Comparison of ENCODE assay signal across 7 mouse cellular contexts in genomic region chr2:62646014-62646645, GRCm38 (mm10). TPM values are rescaled to one million over a fixed set of nuclear protein-coding genes. Genes with fewer than 3 reads are reported as not detected.
DNase-seq lines count a peak whose midpoint lies in the region; ATAC-seq and TF ChIP-seq lines count a peak whose summit lies in the region.

TSS of gene Ifih1 (minus strand) at chr2:62646255.

- peaks cover 10% of the 10 kb centered on the region for H3K4me1 ChIP-seq in brown adipose tissue, adult 24 weeks (ENCODE audit: control insufficient read depth, insufficient read depth, insufficient read length, low read length)
- H3K4me1 ChIP-seq in hindbrain, embryonic 15.5 days (replicated peaks), result peaks cover 16% of the 10 kb centered on the region
- H3K4me1 ChIP-seq in liver, adult 2 months (ENCODE audit: control insufficient read depth, insufficient read depth, low read length), result peaks cover 9% of the 10 kb centered on the region; the same call in 1 of the 2 replicates
- H3K4me1 ChIP-seq in midbrain, postnatal 0 days (ENCODE audit: insufficient read depth, low read length), result peaks cover 3% of the 10 kb centered on the region; the same call in 1 of the 2 replicates
- peaks cover 7% of the 10 kb centered on the region; the same call in 1 of the 2 replicates for H3K4me1 ChIP-seq in stomach, embryonic 15.5 days

- peak within 1 kb of the TSS; percentile 34 for H3K9ac ChIP-seq in hindbrain, embryonic 15.5 days
- H3K9ac ChIP-seq in liver, adult 2 months (ENCODE audit: low read depth, low read length), result peak within 1 kb of the TSS; percentile 82
- H3K9ac ChIP-seq in midbrain, postnatal 0 days (replicated peaks; ENCODE audit: low read length, poor library complexity, severe bottlenecking), result peak within 1 kb of the TSS; percentile 30
- H3K9ac ChIP-seq in stomach, embryonic 15.5 days, result peak within 1 kb of the TSS; percentile 17; the same call in 1 of the 2 replicates

- intact Hi-C loops in gastrocnemius, adult 2 months (cut with DNase I), result no loop called here

- peak; percentile 61 for TF ChIP-seq CTCF in gastrocnemius, adult 2 months (IDR thresholded peaks at IDR 0.05)
- peak; percentile 48 for TF ChIP-seq CTCF in liver, adult 2 months (IDR thresholded peaks at IDR 0.05; ENCODE audit: low read depth, low read length)
- peak; percentile 62 for TF ChIP-seq CTCF in midbrain, postnatal 0 days (IDR thresholded peaks at IDR 0.05)

- ATAC-seq in hindbrain, embryonic 15.5 days (ENCODE audit: low FRiP score, low read depth), result peak; percentile 82
- peak; percentile 78 for ATAC-seq in midbrain, postnatal 0 days (ENCODE audit: low FRiP score)
- peak; percentile 86 for ATAC-seq in stomach, embryonic 15.5 days (ENCODE audit: insufficient read depth, low FRiP score, low read depth)

- peak; percentile 28 for DNase-seq in NIH3T3 (ENCODE audit: low read depth)
- peak; percentile 72 for DNase-seq in gastrocnemius, adult 2 months
- DNase-seq in liver, adult 2 months (ENCODE audit: extremely low read depth, low read depth, low spot score), result peak; percentile 90
- peak; percentile 57 for DNase-seq in midbrain, postnatal 0 days (ENCODE audit: low spot score)

- H3K4me3 ChIP-seq in brown adipose tissue, adult 24 weeks (ENCODE audit: insufficient read depth, low read depth, low read length), result peak within 1 kb of the TSS; percentile 84
- peak within 1 kb of the TSS; percentile 90 for H3K4me3 ChIP-seq in gastrocnemius, adult 2 months
- peak within 1 kb of the TSS; percentile 42 for H3K4me3 ChIP-seq in hindbrain, embryonic 15.5 days
- peak within 1 kb of the TSS; percentile 78 for H3K4me3 ChIP-seq in liver, adult 2 months (ENCODE audit: insufficient read depth, low read depth, low read length)
- peak within 1 kb of the TSS; percentile 49 for H3K4me3 ChIP-seq in midbrain, postnatal 0 days (ENCODE audit: low read depth, low read length)
- H3K4me3 ChIP-seq in stomach, embryonic 15.5 days (replicated peaks), result peak within 1 kb of the TSS; percentile 52

- under 1% methylated on average over 30 of the region's 30 CpGs for WGBS in hindbrain, embryonic 15.5 days
- under 1% methylated on average over 30 of the region's 30 CpGs for WGBS in liver, adult 2 months
- under 1% methylated on average over 30 of the region's 30 CpGs for WGBS in midbrain, postnatal 0 days
- 1% methylated on average over 30 of the region's 30 CpGs for WGBS in stomach, embryonic 15.5 days

- no peaks in the 10 kb centered on the region for H3K36me3 ChIP-seq in hindbrain, embryonic 15.5 days
- no peaks in the 10 kb centered on the region for H3K36me3 ChIP-seq in liver, adult 2 months (ENCODE audit: control insufficient read depth, insufficient read depth, low read length)
- H3K36me3 ChIP-seq in midbrain, postnatal 0 days (ENCODE audit: insufficient read depth, low read length), result no peaks in the 10 kb centered on the region
- H3K36me3 ChIP-seq in stomach, embryonic 15.5 days, result no peaks in the 10 kb centered on the region

- H3K4me2 ChIP-seq in hindbrain, embryonic 15.5 days, result peak within 1 kb of the TSS; percentile 76
- H3K4me2 ChIP-seq in midbrain, postnatal 0 days (ENCODE audit: low read depth, low read length, poor library complexity, severe bottlenecking), result peak within 1 kb of the TSS; percentile 88
- H3K4me2 ChIP-seq in stomach, embryonic 15.5 days, result peak within 1 kb of the TSS; percentile 58

- H3K79me2 ChIP-seq in liver, adult 2 months (ENCODE audit: control insufficient read depth, insufficient read depth, low read length), result peaks cover 5% of the 10 kb centered on the region; the same call in 1 of the 2 replicates

- H3K27me3 ChIP-seq in hindbrain, embryonic 15.5 days, result peaks cover 8% of the 10 kb centered on the region
- no peaks in the 10 kb centered on the region for H3K27me3 ChIP-seq in liver, adult 2 months (ENCODE audit: control insufficient read depth, insufficient read depth, low read length)
- H3K27me3 ChIP-seq in midbrain, postnatal 0 days (ENCODE audit: insufficient read depth, low read length), result no peaks in the 10 kb centered on the region
- H3K27me3 ChIP-seq in stomach, embryonic 15.5 days (replicated peaks), result no peaks in the 10 kb centered on the region

- H3K27ac ChIP-seq in brown adipose tissue, adult 24 weeks (replicated peaks; ENCODE audit: low read depth, low read length), result peak within 1 kb of the TSS; percentile 80
- H3K27ac ChIP-seq in gastrocnemius, adult 2 months, result peak within 1 kb of the TSS; percentile 91
- H3K27ac ChIP-seq in hindbrain, embryonic 15.5 days (replicated peaks), result peak within 1 kb of the TSS; percentile 37
- peak within 1 kb of the TSS; percentile 66 for H3K27ac ChIP-seq in liver, adult 2 months (replicated peaks; ENCODE audit: insufficient read depth, low read depth, low read length)
- 0 out of 2 replicates have a peak within 1 kb of the TSS, but pooled peaks have one; percentile 47 for H3K27ac ChIP-seq in midbrain, postnatal 0 days (ENCODE audit: low read depth, low read length)
- H3K27ac ChIP-seq in stomach, embryonic 15.5 days, result peak within 1 kb of the TSS; percentile 54

- H3K9me3 ChIP-seq in hindbrain, embryonic 15.5 days, result no peaks in the 10 kb centered on the region
- no peaks in the 10 kb centered on the region for H3K9me3 ChIP-seq in midbrain, postnatal 0 days (ENCODE audit: low read length)
- H3K9me3 ChIP-seq in stomach, embryonic 15.5 days, result no peaks in the 10 kb centered on the region

- 0 out of 2 replicates have a peak, but pooled peaks have one; percentile 30 for TF ChIP-seq POLR2A in liver, adult 2 months (IDR thresholded peaks at IDR 0.05; ENCODE audit: extremely low read depth, insufficient read depth, low read length)

RNA-seq across cellular contexts. Expression of gene Ifih1, which starts in this region (rescaled TPM):
- polyA plus RNA-seq in brown adipose tissue, adult 24 weeks (2012; ENCODE audit: insufficient read depth, insufficient read length, missing spikeins), result 4.4 and 6.1 TPM in 2 replicates
- 1 to 10 TPM; 2.0 to 3.2 TPM for total RNA-seq in gastrocnemius, adult 2 months (2021)
- polyA plus RNA-seq in hindbrain, embryonic 15.5 days (2015; fragmentation: Nextera tagmentation; extraction: Ambion mirVana), result 1.7 and 1.8 TPM in 2 replicates
- total RNA-seq in liver, adult 2 months (2014; rRNA removed), result 21.0 and 27.9 TPM in 2 replicates
- 6.0 and 7.4 TPM in 2 replicates for polyA plus RNA-seq in liver, adult 2 months (2012; rRNA removed)
- 1.2 and 2.7 TPM in 2 replicates for total RNA-seq in midbrain, postnatal 0 days (2014; rRNA removed)
- 1.3 and 1.9 TPM in 2 replicates for polyA plus RNA-seq in midbrain, postnatal 0 days (2015; fragmentation: Nextera tagmentation; extraction: Ambion mirVana)
- 4.4 TPM in 2 replicates for polyA plus RNA-seq in stomach, embryonic 15.5 days (2015; fragmentation: Nextera tagmentation; extraction: Ambion mirVana)

Comparison
In these comparisons a context has a peak if more than half of its experiments do, and no peak if none do; other contexts are left out.
1. Peak in every context shown above with its lines: DNase-seq, ATAC-seq, H3K4me3 ChIP-seq and H3K27ac ChIP-seq.
2. DNase-seq: peak in every context shown above with its lines; median percentile 90 in liver, adult 2 months; 72 in gastrocnemius, adult 2 months; 57 in midbrain, postnatal 0 days; 28 in NIH3T3.
3. H3K27ac ChIP-seq: peak in every context shown above with its lines; median percentile 91 in gastrocnemius, adult 2 months; 80 in brown adipose tissue, adult 24 weeks; 66 in liver, adult 2 months; 54 in stomach, embryonic 15.5 days; 47 in midbrain, postnatal 0 days; 37 in hindbrain, embryonic 15.5 days.
4. H3K9ac ChIP-seq: peak in every context shown above with its lines; median percentile 82 in liver, adult 2 months; 34 in hindbrain, embryonic 15.5 days; 30 in midbrain, postnatal 0 days; 17 in stomach, embryonic 15.5 days.